Mouse (Mus musculus) stomach, postnatal 0 days (tissue): ENCODE results near the gene Klc4. TPM values are rescaled to one million over a fixed set of nuclear protein-coding genes. Genes with fewer than 3 reads are reported as not detected.

Experiments
- ATAC-seq: fragments of 200-750 bp; cut with Nextera tagmentation; 2 replicates; pipeline ENCODE4 v1.8.0; 2017; ENCODE audit not compliant: low FRiP score, low TSS enrichment
- DNase-seq: peaks from one replicate; pipeline ENCODE4 v3.0.0-alpha.2; 2016; ENCODE audit warnings: low spot score
- H3K27ac ChIP-seq: fragments of 300-500 bp; sonication (generic); replicated peaks from 2 replicates; pipeline ENCODE4 v1.5.1; 2014; ENCODE audit warnings: mild to moderate bottlenecking, control low read depth
- H3K27me3 ChIP-seq: fragments of 300-500 bp; sonication (generic); 2 replicates; pipeline ENCODE4 v1.6.1; 2014; ENCODE audit warnings: low read length; ENCODE audit not compliant: control insufficient read depth, insufficient read depth
- H3K36me3 ChIP-seq: fragments of 300-500 bp; sonication (generic); 2 replicates; pipeline ENCODE4 v1.6.1; 2014; ENCODE audit warnings: low read length, mixed read lengths; ENCODE audit not compliant: control insufficient read depth, insufficient read depth
- H3K4me1 ChIP-seq: fragments of 300-500 bp; sonication (generic); replicated peaks from 2 replicates; pipeline ENCODE4 v1.6.1; 2014; ENCODE audit warnings: antibody characterized with exemption; ENCODE audit not compliant: control insufficient read depth, insufficient read depth
- H3K4me2 ChIP-seq: fragments of 300-500 bp; sonication (generic); replicated peaks from 2 replicates; pipeline ENCODE4 v1.6.1; 2014; ENCODE audit warnings: low read depth, mild to moderate bottlenecking, control low read depth, moderate library complexity
- H3K4me3 ChIP-seq: fragments of 300-500 bp; sonication (generic); 2 replicates; pipeline ENCODE4 v1.5.1; 2014; ENCODE audit warnings: low read depth, low read length, control low read depth
- H3K9ac ChIP-seq: fragments of 300-500 bp; sonication (generic); 2 replicates; pipeline ENCODE4 v1.6.1; 2014; ENCODE audit warnings: mild to moderate bottlenecking, low read length, control low read depth, mixed read lengths
- H3K9me3 ChIP-seq: fragments of 300-500 bp; sonication (generic); 2 replicates; pipeline ENCODE4 v1.6.1; 2016; ENCODE audit warnings: low read length; ENCODE audit not compliant: control insufficient read depth
- CTCF ChIP-seq: IDR thresholded peaks from 2 replicates; pipeline ENCODE4 v1.5.1; 2016; ENCODE audit warnings: antibody characterized with exemption, low read depth, mild to moderate bottlenecking, moderate library complexity
- EP300 ChIP-seq: optimal IDR thresholded peaks from 2 replicates; pipeline ENCODE3; 2016; ENCODE audit warnings: antibody characterized with exemption
- WGBS: fragments of 180-500 bp; shearing (Covaris S2); extraction: QIAGEN DNeasy Blood & Tissue Kit; methylation state at CpG from one replicate; pipeline ENCODE4 v1.1.7; 2014; 5-methylcytosine and 5-hydroxymethylcytosine counted together
- polyA plus RNA-seq: library from polyadenylated mRNA; unstranded; fragments of >200 nt; fragmentation: Nextera tagmentation; extraction: Ambion mirVana; gene quantifications from 2 replicates; pipeline ENCODE4 v1.2.1, GENCODE M21; 2015

Klc4 gene
- polyA plus RNA-seq, 1 experiment from 2014 or later: 34.5 TPM

- no peak for TF ChIP-seq CTCF
- no peak for TF ChIP-seq EP300
- no peaks in the 10 kb centered on the region for H3K9me3 ChIP-seq
Observed at GRCm38 (mm10) chr17:46682654-46683389, 37.0 kb upstream of the Klc4 start.

GRCm38 (mm10) chr17:46681466-46682118 is 35.8 kb upstream of the Klc4 start:
- H3K9me3 ChIP-seq: no peaks in the 10 kb centered on the region
- TF ChIP-seq CTCF: no peak
- H3K4me1 ChIP-seq: peaks cover 14% of the 10 kb centered on the region
- no peak for ATAC-seq
- H3K27me3 ChIP-seq: no peaks in the 10 kb centered on the region
- peak overlapping the region; percentile 88 for H3K4me3 ChIP-seq
- peak overlapping the region; percentile 74 for H3K4me2 ChIP-seq
- WGBS: 19% methylated on average over 12 of the region's 12 CpGs
- H3K27ac ChIP-seq: peak overlapping the region; percentile 63; the same call in 1 of the 2 replicates
- no peak for DNase-seq
- H3K9ac ChIP-seq: peak overlapping the region; percentile 69
- H3K36me3 ChIP-seq: peaks cover 30% of the 10 kb centered on the region

More at GRCm38 (mm10) chr17:46682654-46683389, 37.0 kb upstream of the Klc4 start:
- ATAC-seq (peak; percentile 37), DNase-seq (peak; percentile 83)
- H3K4me3 ChIP-seq: no peak overlapping the region
- peak overlapping the region; percentile 71 for H3K27ac ChIP-seq
- H3K36me3 ChIP-seq: peaks cover 33% of the 10 kb centered on the region
- H3K4me2 ChIP-seq: no peak overlapping the region
- no peaks in the 10 kb centered on the region for H3K27me3 ChIP-seq
- H3K9ac ChIP-seq: no peak overlapping the region
- WGBS: 75% methylated on average over 16 of the region's 16 CpGs
- peaks cover 14% of the 10 kb centered on the region for H3K4me1 ChIP-seq

GRCm38 (mm10) chr17:46680760-46681373 is 35.0 kb upstream of the Klc4 start, which contains the start of gene Klhdc3:
Gene Klhdc3, minus strand, starts transcription at chr17:46680914.
- peak within 1 kb of the TSS; percentile 90 for H3K27ac ChIP-seq
- H3K4me2 ChIP-seq: peak within 1 kb of the TSS; percentile 74
- DNase-seq (peak; percentile 100), ATAC-seq (peak; percentile 97)
- WGBS: under 1% methylated on average over 49 of the region's 49 CpGs
- H3K9ac ChIP-seq: peak within 1 kb of the TSS; percentile 85
- no peaks in the 10 kb centered on the region for H3K9me3 ChIP-seq
- H3K27me3 ChIP-seq: no peaks in the 10 kb centered on the region
- H3K4me1 ChIP-seq: peaks cover 14% of the 10 kb centered on the region
- H3K4me3 ChIP-seq: peak within 1 kb of the TSS; percentile 88
- TF ChIP-seq CTCF (peak; percentile 6; the same call in 1 of the 2 replicates), EP300 (no peak)
- peaks cover 30% of the 10 kb centered on the region for H3K36me3 ChIP-seq

DNA sequence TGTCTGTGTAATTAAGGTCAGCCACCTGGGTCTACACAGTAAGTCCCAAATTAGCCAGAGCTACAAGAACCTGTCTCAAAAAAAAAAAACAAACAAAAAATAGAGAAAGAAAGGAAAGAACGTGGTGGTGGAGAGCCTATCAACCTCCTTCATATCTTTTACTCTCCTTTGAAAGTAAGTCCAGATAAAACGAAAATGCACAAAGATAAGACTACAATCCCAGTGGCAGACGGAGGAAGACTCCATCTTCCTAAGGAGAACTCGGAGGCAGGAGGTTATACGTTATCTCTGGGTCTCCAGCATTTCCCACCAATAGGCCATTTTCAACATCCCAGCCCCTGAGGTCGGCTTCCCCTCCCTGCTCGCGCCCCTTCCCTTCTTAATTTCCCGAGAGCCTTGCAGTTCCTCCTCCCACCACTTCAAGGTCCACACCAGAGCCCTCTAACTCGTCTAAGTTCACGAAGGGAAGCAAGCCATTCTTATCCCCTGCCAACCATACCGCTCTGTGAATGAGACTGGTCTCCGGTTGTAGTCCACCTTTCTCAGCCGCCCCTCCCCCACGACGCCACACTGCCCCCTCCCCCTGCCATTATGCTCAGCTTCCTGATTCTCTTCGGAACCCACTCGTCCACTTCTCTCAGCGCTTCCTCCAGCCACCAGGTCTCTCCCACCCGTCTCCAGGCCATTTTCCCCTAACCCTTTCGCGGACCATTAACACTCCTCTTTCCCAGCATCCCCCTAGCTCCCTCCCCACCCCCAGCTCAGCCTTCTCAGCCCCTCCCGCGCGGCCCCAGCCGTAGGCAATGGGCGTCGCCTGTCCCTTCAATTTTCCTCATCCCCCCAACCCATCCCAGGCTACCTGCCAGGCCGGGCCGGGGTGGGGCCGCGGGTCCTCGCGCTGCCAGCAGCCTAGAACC is 34.3 kb upstream of the Klc4 start:
- peak; percentile 61 for TF ChIP-seq CTCF
- no peak for TF ChIP-seq EP300

GRCm38 (mm10) chr17:46678911-46679310 is 33.1 kb upstream of the Klc4 start:
- Histone ChIP-seq H3K36me3 (peaks cover 17% of the 10 kb centered on the region), H3K4me3 (0 out of 2 replicates have a peak overlapping the region, but pooled peaks have one; percentile 88), H3K27ac (peak overlapping the region; percentile 49), H3K4me2 (peak overlapping the region; percentile 72), H3K9me3 (no peaks in the 10 kb centered on the region), H3K4me1 (peaks cover 14% of the 10 kb centered on the region), H3K9ac (peak overlapping the region; percentile 85), H3K27me3 (no peaks in the 10 kb centered on the region)
- TF ChIP-seq EP300 (no peak), CTCF (no peak)
- 25% methylated on average over 9 of the region's 9 CpGs for WGBS
- DNase-seq: no peak
- ATAC-seq: no peak

More for the DNA sequence above, 34.3 kb upstream of the Klc4 start:
- H3K4me1 ChIP-seq: peaks cover 14% of the 10 kb centered on the region
- peaks cover 25% of the 10 kb centered on the region for H3K36me3 ChIP-seq
- peak overlapping the region; percentile 85 for H3K9ac ChIP-seq
- no peaks in the 10 kb centered on the region for H3K9me3 ChIP-seq
- peak overlapping the region; percentile 90 for H3K27ac ChIP-seq
- no peaks in the 10 kb centered on the region for H3K27me3 ChIP-seq
- DNase-seq (peak; percentile 61), ATAC-seq (peak; percentile 6; the same call in 1 of the 2 replicates)
- H3K4me3 ChIP-seq: peak overlapping the region; percentile 88
- WGBS: 2% methylated on average over 34 of the region's 34 CpGs
- peak overlapping the region; percentile 72 for H3K4me2 ChIP-seq
